Comparison of ENCODE assay signal across 9 mouse cellular contexts in the genomic region with DNA sequence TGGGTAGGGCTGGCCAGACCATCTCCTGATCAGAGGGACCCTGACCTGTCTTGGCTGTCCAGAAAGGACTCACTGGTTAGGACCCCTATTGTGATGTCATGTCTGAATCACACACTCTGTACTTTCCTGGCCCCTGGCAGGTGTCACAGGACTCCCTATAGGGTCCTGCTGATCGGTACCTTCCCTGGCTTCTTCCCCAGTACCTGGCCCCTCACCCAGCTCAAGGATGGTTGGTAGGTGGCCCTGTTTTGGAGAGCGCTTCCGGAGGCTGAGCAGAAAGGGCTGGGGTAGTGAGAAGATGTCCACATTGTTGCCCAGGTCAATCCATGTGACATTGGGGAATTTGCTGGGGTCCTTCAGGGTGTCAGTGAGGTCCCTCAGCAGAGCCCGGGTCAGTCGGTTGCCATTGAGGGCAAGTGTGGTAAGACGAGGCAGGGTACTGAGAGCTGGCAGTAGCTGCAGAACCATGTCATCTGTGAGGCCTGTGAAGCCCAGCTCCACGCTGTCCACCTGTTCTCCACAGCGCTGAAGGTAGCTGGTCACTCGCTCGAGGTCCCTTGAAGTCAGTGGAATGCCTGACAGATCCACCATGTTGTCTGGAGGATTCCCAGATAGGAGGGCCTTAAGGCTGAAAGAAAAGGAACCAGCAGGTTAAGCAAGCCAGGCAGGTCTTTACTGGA. TPM values are rescaled to one million over a fixed set of nuclear protein-coding genes. Genes with fewer than 3 reads are reported as not detected.
A peak's percentile ranks its signal among the peaks of the same experiment; 100 is the strongest.
DNase-seq lines count a peak whose midpoint lies in the region; ATAC-seq and TF ChIP-seq lines count a peak whose summit lies in the region.
"Had no signal": no experiment of that assay in that cellular context is flagged by ENCODE, and none has a peak within 500 bp of the region (broad histone marks: within the 10 kb centered on the region; RNA-seq: fewer than 3 reads in every experiment).

No protein-coding gene starts in this region.

- peaks cover 28% of the 10 kb centered on the region for H3K79me2 ChIP-seq in CH12.LX (replicated peaks; ENCODE audit: control insufficient read depth, extremely low read depth, insufficient read depth, poor library complexity, severe bottlenecking)

- no peaks in the 10 kb centered on the region for H3K9me3 ChIP-seq in CH12.LX (replicated peaks; ENCODE audit: low read length)
- no peaks in the 10 kb centered on the region for H3K9me3 ChIP-seq in forebrain, embryonic 15.5 days
- H3K9me3 ChIP-seq in liver, embryonic 14.5 days (ENCODE audit: control insufficient read depth, low read length): no peaks in the 10 kb centered on the region

- WGBS in forebrain, embryonic 15.5 days: 48% methylated on average over 10 of the region's 10 CpGs
- 42% methylated on average over 10 of the region's 10 CpGs for WGBS in liver, embryonic 14.5 days (ENCODE audit: insufficient replicate concordance)

- peak overlapping the region; percentile 95 for H3K4me2 ChIP-seq in CH12.LX (ENCODE audit: insufficient read depth, low read depth, poor library complexity, severe bottlenecking)
- H3K4me2 ChIP-seq in forebrain, embryonic 15.5 days (replicated peaks): peak overlapping the region; percentile 59
- H3K4me2 ChIP-seq in liver, embryonic 14.5 days (ENCODE audit: low read depth): peak overlapping the region; percentile 68

- no peak for TF ChIP-seq EP300 in CH12.LX (IDR thresholded peaks at IDR 0.05; ENCODE audit: low read length)
- TF ChIP-seq EP300 in liver, embryonic 14.5 days (IDR thresholded peaks at IDR 0.05; ENCODE audit: low read depth): no peak

- TF ChIP-seq RAD21 in CH12.LX (IDR thresholded peaks at IDR 0.05; ENCODE audit: low read depth, low read length): no peak

- peak overlapping the region in 2 of 3 experiments; percentile 10 to 68 for H3K4me3 ChIP-seq in CH12.LX (replicated peaks in 1 of 3; ENCODE audit: low read depth in 2 of 3, low read length in 2 of 3, poor library complexity in 1 of 3)
- H3K4me3 ChIP-seq in forebrain, embryonic 15.5 days: peak overlapping the region; percentile 72; the same call in 1 of the 2 replicates
- H3K4me3 ChIP-seq in liver, embryonic 14.5 days (ENCODE audit: insufficient read depth in 1 of 2, low read depth in 2 of 2, low read length in 2 of 2): peak overlapping the region; percentile 24 to 80; a peak in 3 of 4 replicates

- no peak for ATAC-seq in forebrain, embryonic 15.5 days (replicated peaks)
- ATAC-seq in liver, embryonic 14.5 days (ENCODE audit: insufficient read depth): peak; percentile 4

- H3K9ac ChIP-seq in CH12.LX (ENCODE audit: insufficient read depth, low read depth): peak overlapping the region; percentile 99
- H3K9ac ChIP-seq in forebrain, embryonic 15.5 days (replicated peaks): peak overlapping the region; percentile 91
- H3K9ac ChIP-seq in liver, embryonic 14.5 days (replicated peaks): no peak overlapping the region

- peaks cover 50 to 76% of the 10 kb centered on the region in 2 experiments for H3K36me3 ChIP-seq in CH12.LX (replicated peaks in 1 of 2; ENCODE audit: control insufficient read depth in 1 of 2, insufficient read depth in 1 of 2, low read length in 1 of 2)
- H3K36me3 ChIP-seq in forebrain, embryonic 15.5 days: peaks cover 48% of the 10 kb centered on the region
- peaks cover 40% of the 10 kb centered on the region for H3K36me3 ChIP-seq in liver, embryonic 14.5 days (replicated peaks; ENCODE audit: control insufficient read depth, insufficient read depth, low read depth)

- dilution Hi-C loops in CH12.LX (cut with MboI; ENCODE audit: extremely low pct_ligation_motif_present, extremely low pct_unique_long_range_greater_than_20kb, low sequenced_read_pairs): no loop called here

- in situ Hi-C loops in CH12.LX (cut with MboI; ENCODE audit: low pct_ligation_motif_present, low pct_unique_long_range_greater_than_20kb, low sequenced_read_pairs): no loop called here

- peaks cover 17 to 54% of the 10 kb centered on the region in 2 experiments for H3K4me1 ChIP-seq in CH12.LX (ENCODE audit: control insufficient read depth in 1 of 2, insufficient read depth in 2 of 2)
- peaks cover 43% of the 10 kb centered on the region for H3K4me1 ChIP-seq in forebrain, embryonic 15.5 days
- H3K4me1 ChIP-seq in liver, embryonic 14.5 days (replicated peaks; ENCODE audit: control insufficient read depth in 2 of 2, insufficient read depth in 2 of 2, low read length in 1 of 2): peaks cover 12 to 14% of the 10 kb centered on the region in 2 experiments

- H3K27me3 ChIP-seq in CH12.LX (replicated peaks): no peaks in the 10 kb centered on the region
- no peaks in the 10 kb centered on the region for H3K27me3 ChIP-seq in forebrain, embryonic 15.5 days
- no peaks in the 10 kb centered on the region for H3K27me3 ChIP-seq in liver, embryonic 14.5 days (ENCODE audit: control insufficient read depth, insufficient read depth, low read length)

- H3K27ac ChIP-seq in CH12.LX (ENCODE audit: insufficient read depth, low read depth): peak overlapping the region; percentile 34
- H3K27ac ChIP-seq in forebrain, embryonic 15.5 days (replicated peaks): peak overlapping the region; percentile 41
- H3K27ac ChIP-seq in liver, embryonic 14.5 days: peak overlapping the region; percentile 94
- H3K27ac ChIP-seq: macrophage had no signal

- DNase-seq in 3134 (ENCODE audit: extremely low read depth, insufficient read length, low spot score): peak; percentile 62
- peak; percentile 57 for DNase-seq in CH12.LX (ENCODE audit: extremely low read depth)
- DNase-seq in liver, embryonic 14.5 days (ENCODE audit: low read depth in 3 of 3, low spot score in 3 of 3): no peak
- no peak for DNase-seq in layer of hippocampus, postnatal 14 days (ENCODE audit: low spot score in 2 of 2)
- no peak for DNase-seq in left cerebral cortex, adult 9 months (ENCODE audit: low spot score in 2 of 2)
- DNase-seq in spleen, adult 18-20 months: no peak
- no peak for DNase-seq in retina, postnatal 1 day

- TF ChIP-seq POLR2A in CH12.LX (IDR thresholded peaks at IDR 0.05; ENCODE audit: low read depth, low read length): peak; percentile 75

- TF ChIP-seq CTCF in CH12.LX (conservative IDR thresholded peaks at IDR 0.05 in 1 of 2, IDR thresholded peaks at IDR 0.05 in 1 of 2; ENCODE audit: low read depth in 2 of 2, low read length in 2 of 2): no peak
- no peak for TF ChIP-seq CTCF in liver, embryonic 14.5 days (IDR thresholded peaks at IDR 0.05; ENCODE audit: low read depth)

TF ChIP-seq in CH12.LX, 34 proteins besides CTCF, POLR2A, EP300 and RAD21 (continues in another document):
- TF ChIP-seq RCOR1 (conservative IDR thresholded peaks at IDR 0.05; ENCODE audit: low read depth, low read length) (0 out of 2 replicates have a peak, but pooled peaks have one; percentile 40), NELFE (IDR thresholded peaks at IDR 0.05; ENCODE audit: low read depth, low read length) (peak; percentile 61), POLR2AphosphoS2 (IDR thresholded peaks at IDR 0.05; ENCODE audit: low read depth, low read length) (peak; percentile 51; the same call in 1 of the 2 replicates), ETS1 (conservative IDR thresholded peaks at IDR 0.05; ENCODE audit: low read depth, low read length) (no peak), MEF2A (IDR thresholded peaks at IDR 0.05; ENCODE audit: borderline replicate concordance, low read depth, low read length) (peak; percentile 35; the same call in 1 of the 2 replicates), ZC3H11A (IDR thresholded peaks at IDR 0.05; ENCODE audit: low read depth, low read length) (no peak), MAFK (IDR thresholded peaks at IDR 0.05; ENCODE audit: insufficient replicate concordance, low read length) (no peak), ZNF384 (IDR thresholded peaks at IDR 0.05; ENCODE audit: low read depth, low read length) (no peak), JUN (IDR thresholded peaks at IDR 0.05; ENCODE audit: insufficient read depth, low read depth, low read length) (no peak), MYC (IDR thresholded peaks at IDR 0.05; ENCODE audit: low read depth, low read length) (no peak), TBP (conservative IDR thresholded peaks at IDR 0.05; ENCODE audit: low read depth, low read length) (0 out of 2 replicates have a peak, but pooled peaks have one; percentile 7)

RNA-seq across cellular contexts. Expression of a gene that starts 31.5 kb away (rescaled TPM):
- total RNA-seq in CH12.LX (2012; rRNA removed) (58.7 and 59.3 TPM in 2 replicates), CH12.LX (2014; rRNA removed) (36.0 and 39.2 TPM in 2 replicates)
- polyA plus RNA-seq in CH12.LX (2012; ENCODE audit: insufficient read length, low read depth): 42.3 and 46.2 TPM in 2 replicates
- polyA plus RNA-seq in forebrain, embryonic 15.5 days (2015; fragmentation: Nextera tagmentation; extraction: Ambion mirVana): 17.1 and 19.8 TPM in 2 replicates
- polyA plus RNA-seq in liver, embryonic 14.5 days (2012; rRNA removed): 3.5 and 4.2 TPM in 2 replicates
- 4.6 and 4.8 TPM in 2 replicates for polyA plus RNA-seq in liver, embryonic 14.5 days (2014; fragmentation: Nextera tagmentation; extraction: Ambion mirVana)
- 10 to 100 TPM; 18.4 to 21.5 TPM for total RNA-seq in layer of hippocampus, postnatal 14 days (2021)

RNA-seq across cellular contexts. Expression of a gene that starts 42.6 kb away (rescaled TPM):
- total RNA-seq in CH12.LX (2012; rRNA removed): 2.9 and 12.6 TPM in 2 replicates
- 1.3 and 1.6 TPM in 2 replicates for total RNA-seq in CH12.LX (2014; rRNA removed)
- polyA plus RNA-seq in CH12.LX (2012; ENCODE audit: insufficient read length, low read depth): 1.8 and 2.7 TPM in 2 replicates
- polyA plus RNA-seq in forebrain, embryonic 15.5 days (2015; fragmentation: Nextera tagmentation; extraction: Ambion mirVana): 11.1 and 11.3 TPM in 2 replicates
- 0.93 and 1.1 TPM in 2 replicates for polyA plus RNA-seq in liver, embryonic 14.5 days (2012; rRNA removed)
- 0.99 and 1.3 TPM in 2 replicates for polyA plus RNA-seq in liver, embryonic 14.5 days (2014; fragmentation: Nextera tagmentation; extraction: Ambion mirVana)
- 10 to 100 TPM in 1 of 2 experiments, 1 to 10 TPM in 1; 9.5 to 11.3 TPM for total RNA-seq in layer of hippocampus, postnatal 14 days (2021)

RNA-seq across cellular contexts. Expression of a gene that starts 42.7 kb away (rescaled TPM):
- 47.9 and 60.7 TPM in 2 replicates for total RNA-seq in CH12.LX (2012; rRNA removed)
- total RNA-seq in CH12.LX (2014; rRNA removed): 41.2 and 49.2 TPM in 2 replicates
- 61.4 and 65.9 TPM in 2 replicates for polyA plus RNA-seq in CH12.LX (2012; ENCODE audit: insufficient read length, low read depth)
- 26.2 and 30.7 TPM in 2 replicates for polyA plus RNA-seq in forebrain, embryonic 15.5 days (2015; fragmentation: Nextera tagmentation; extraction: Ambion mirVana)
- 8.1 and 8.9 TPM in 2 replicates for polyA plus RNA-seq in liver, embryonic 14.5 days (2012; rRNA removed)
- 8.8 and 8.9 TPM in 2 replicates for polyA plus RNA-seq in liver, embryonic 14.5 days (2014; fragmentation: Nextera tagmentation; extraction: Ambion mirVana)
- total RNA-seq in layer of hippocampus, postnatal 14 days (2021): 10 to 100 TPM; 14.8 to 17.2 TPM

RNA-seq across cellular contexts. Expression of a gene that starts 54.8 kb away (rescaled TPM):
- total RNA-seq in CH12.LX (2012; rRNA removed) (2,030 and 2,098 TPM in 2 replicates), CH12.LX (2014; rRNA removed) (929 and 1,092 TPM in 2 replicates)
- polyA plus RNA-seq in CH12.LX (2012; ENCODE audit: insufficient read length, low read depth): 1,487 and 1,562 TPM in 2 replicates
- polyA plus RNA-seq in forebrain, embryonic 15.5 days (2015; fragmentation: Nextera tagmentation; extraction: Ambion mirVana): 4,659 and 4,677 TPM in 2 replicates
- polyA plus RNA-seq in liver, embryonic 14.5 days (2012; rRNA removed): 1,013 and 1,031 TPM in 2 replicates
- 1,383 and 1,393 TPM in 2 replicates for polyA plus RNA-seq in liver, embryonic 14.5 days (2014; fragmentation: Nextera tagmentation; extraction: Ambion mirVana)
- total RNA-seq in layer of hippocampus, postnatal 14 days (2021): 1,000 to 10,000 TPM; 1,675 to 1,723 TPM

Comparison
In these comparisons a context has a peak if more than half of its experiments do, and no peak if none do; other contexts are left out.
1. DNase-seq: peak in 3134 (single experiment) and CH12.LX (single experiment); none in liver, embryonic 14.5 days (0 of 3), layer of hippocampus, postnatal 14 days (0 of 2), left cerebral cortex, adult 9 months (0 of 2), spleen, adult 18-20 months (0 of 2) and retina, postnatal 1 day (single experiment).
2. H3K27ac ChIP-seq: peak in every context shown above with its lines; median percentile 94 in liver, embryonic 14.5 days; 41 in forebrain, embryonic 15.5 days; 34 in CH12.LX.
3. Peak in every context shown above with its lines, with median percentiles within 50 percentile points of each other: H3K4me2 ChIP-seq and H3K4me3 ChIP-seq.